Mouse (Mus musculus) heart, embryonic 11.5 days (tissue): Measurements from ENCODE around the gene Fam166a. TPM values are rescaled to one million over a fixed set of nuclear protein-coding genes. Genes with fewer than 3 reads are reported as not detected.
A peak's percentile ranks its signal among the peaks of the same experiment; 100 is the strongest.
"Not testable (repeated sequence)": the region's sequence is repeated elsewhere in the genome, so short reads cannot be mapped to it uniquely, and the experiment has no call there.

Experiments
- ATAC-seq: fragments of 200-750 bp; cut with Nextera tagmentation; replicated peaks from 2 replicates; pipeline ENCODE4 v1.8.0; 2017; ENCODE audit warnings: moderate library complexity; ENCODE audit not compliant: insufficient number of reproducible peaks, low FRiP score, low TSS enrichment
- H3K27ac ChIP-seq: fragments of 300-500 bp; sonication (generic); 2 replicates; pipeline ENCODE4 v1.5.1; 2014; ENCODE audit warnings: mild to moderate bottlenecking, low read depth, low read length
- H3K27me3 ChIP-seq: fragments of 300-500 bp; sonication (generic); 2 replicates; pipeline ENCODE4 v1.6.1; 2014; ENCODE audit warnings: mild to moderate bottlenecking, low read length, mixed read lengths; ENCODE audit not compliant: control insufficient read depth, insufficient read depth
- H3K36me3 ChIP-seq: fragments of 300-500 bp; sonication (generic); 2 replicates; pipeline ENCODE4 v1.6.1; 2014; ENCODE audit warnings: mild to moderate bottlenecking, low read length, moderate library complexity, mixed read lengths; ENCODE audit not compliant: control insufficient read depth, insufficient read depth
- H3K4me1 ChIP-seq: fragments of 300-500 bp; sonication (generic); 2 replicates; pipeline ENCODE4 v1.6.1; 2014; ENCODE audit warnings: low read length; ENCODE audit not compliant: control insufficient read depth, insufficient read depth
- H3K4me2 ChIP-seq: fragments of 300-500 bp; sonication (generic); 2 replicates; pipeline ENCODE4 v1.6.1; 2014; ENCODE audit warnings: mild to moderate bottlenecking, moderate library complexity
- H3K4me3 ChIP-seq: fragments of 300-500 bp; sonication (generic); 2 replicates; pipeline ENCODE4 v1.5.1; 2014; ENCODE audit warnings: low read depth, low read length
- H3K9ac ChIP-seq: fragments of 300-500 bp; sonication (generic); 2 replicates; pipeline ENCODE4 v1.6.1; 2014; ENCODE audit warnings: mild to moderate bottlenecking, low read depth, low read length, moderate library complexity
- H3K9me3 ChIP-seq: fragments of 300-500 bp; sonication (generic); replicated peaks from 2 replicates; pipeline ENCODE4 v1.6.1; 2016; ENCODE audit warnings: low read length; ENCODE audit not compliant: control insufficient read depth
- WGBS: fragments of 180-500 bp; shearing (Covaris S2); extraction: QIAGEN DNeasy Blood & Tissue Kit; methylation state at CpG from one replicate; pipeline ENCODE4 v1.1.7; 2014; ENCODE audit not compliant: insufficient replicate concordance; 5-methylcytosine and 5-hydroxymethylcytosine counted together
- polyA plus RNA-seq: library from polyadenylated mRNA; unstranded; fragments of >200 nt; fragmentation: Nextera tagmentation; extraction: Ambion mirVana; gene quantifications from 2 replicates; pipeline ENCODE4 v1.2.1, GENCODE M21; 2014

Fam166a gene
- polyA plus RNA-seq, 1 experiment from 2014 or later: 0.44 TPM

GRCm38 (mm10) chr2:25255284-25255779 is 36.8 kb downstream of the Fam166a start, which contains the start of gene Tmem203:
Gene Tmem203 (plus strand): TSS chr2:25255439.
- Histone ChIP-seq H3K36me3 (peaks cover 5% of the 10 kb centered on the region; the same call in 1 of the 2 replicates), H3K9ac (peak within 1 kb of the TSS; percentile 90), H3K9me3 (no peaks in the 10 kb centered on the region), H3K4me3 (peak within 1 kb of the TSS; percentile 100), H3K27me3 (no peaks in the 10 kb centered on the region), H3K4me2 (peak within 1 kb of the TSS; percentile 96), H3K27ac (peak within 1 kb of the TSS; percentile 25), H3K4me1 (peaks cover 10% of the 10 kb centered on the region)
- under 1% methylated on average over 39 of the region's 39 CpGs for WGBS
- ATAC-seq: peak; percentile 79

- not testable (repeated sequence) for H3K27ac ChIP-seq, H3K9ac ChIP-seq, ATAC-seq, H3K36me3 ChIP-seq, H3K27me3 ChIP-seq, H3K9me3 ChIP-seq
- Histone ChIP-seq H3K4me1 (peaks cover 10% of the 10 kb centered on the region), H3K4me2 (peak overlapping the region; percentile 96), H3K4me3 (peak overlapping the region; percentile 100)
- WGBS: 59% methylated on average over 11 of the region's 12 CpGs
Observed at GRCm38 (mm10) chr2:25256443-25257109, 38.0 kb downstream of the Fam166a start.

- H3K4me1 ChIP-seq: peaks cover 10% of the 10 kb centered on the region
- H3K9ac ChIP-seq, H3K27me3 ChIP-seq, ATAC-seq, H3K27ac ChIP-seq, H3K36me3 ChIP-seq, H3K4me2 ChIP-seq, H3K9me3 ChIP-seq, H3K4me3 ChIP-seq: not testable (repeated sequence)
- 78% methylated on average over 5 of the region's 5 CpGs for WGBS
Observed at GRCm38 (mm10) chr2:25257250-25257649, 38.7 kb downstream of the Fam166a start.

- no peak overlapping the region for H3K27ac ChIP-seq
- 49% methylated on average over 2 of the region's 2 CpGs for WGBS
Observed at GRCm38 (mm10) chr2:25258887-25259286, 40.3 kb downstream of the Fam166a start.

GRCm38 (mm10) chr2:25261870-25262269 is 43.3 kb downstream of the Fam166a start:
- H3K36me3 ChIP-seq: no peaks in the 10 kb centered on the region
- peaks cover 26% of the 10 kb centered on the region for H3K4me1 ChIP-seq
- no peak for ATAC-seq
- peak overlapping the region; percentile 83 for H3K4me3 ChIP-seq
- H3K27me3 ChIP-seq: peaks cover 16% of the 10 kb centered on the region
- no peaks in the 10 kb centered on the region for H3K9me3 ChIP-seq
- no peak overlapping the region for H3K27ac ChIP-seq
- peak overlapping the region; percentile 72 for H3K9ac ChIP-seq
- peak overlapping the region; percentile 100 for H3K4me2 ChIP-seq
- whole genome bisulfite sequencing: 38% methylated on average over 12 of the region's 12 CpGs

More at GRCm38 (mm10) chr2:25258887-25259286, 40.3 kb downstream of the Fam166a start:
- Histone ChIP-seq H3K27me3 (peaks cover 6% of the 10 kb centered on the region), H3K4me2 (no peak overlapping the region), H3K36me3 (no peaks in the 10 kb centered on the region), H3K4me3 (no peak overlapping the region), H3K4me1 (peaks cover 19% of the 10 kb centered on the region), H3K9ac (no peak overlapping the region), H3K9me3 (no peaks in the 10 kb centered on the region)
- ATAC-seq: no peak

- under 1% methylated on average over 39 of the region's 39 CpGs for WGBS
- Histone ChIP-seq H3K9ac (peak within 1 kb of the TSS; percentile 78), H3K4me1 (peaks cover 29% of the 10 kb centered on the region), H3K27ac (no peak within 1 kb of the TSS), H3K9me3 (no peaks in the 10 kb centered on the region), H3K4me2 (peak within 1 kb of the TSS; percentile 100), H3K36me3 (no peaks in the 10 kb centered on the region), H3K27me3 (peaks cover 16% of the 10 kb centered on the region), H3K4me3 (peak within 1 kb of the TSS; percentile 83)
- peak; percentile 97 for ATAC-seq
Observed at GRCm38 (mm10) chr2:25262291-25262767, 43.8 kb downstream of the Fam166a start, which contains the start of gene Tprn. Gene Tprn (plus strand): TSS chr2:25262618.

GRCm38 (mm10) chr2:25262795-25263622 is 44.5 kb downstream of the Fam166a start:
- peak overlapping the region; percentile 100 for H3K4me2 ChIP-seq
- WGBS: under 1% methylated on average over 82 of the region's 82 CpGs
- no peaks in the 10 kb centered on the region for H3K9me3 ChIP-seq
- H3K36me3 ChIP-seq: no peaks in the 10 kb centered on the region
- peaks cover 29% of the 10 kb centered on the region for H3K4me1 ChIP-seq
- H3K27ac ChIP-seq: no peak overlapping the region
- peaks cover 16% of the 10 kb centered on the region for H3K27me3 ChIP-seq
- peak; percentile 3; the same call in 1 of the 2 replicates for ATAC-seq
- peak overlapping the region; percentile 78 for H3K9ac ChIP-seq
- peak overlapping the region; percentile 83 for H3K4me3 ChIP-seq

GRCm38 (mm10) chr2:25263623-25264285 is 45.2 kb downstream of the Fam166a start:
- WGBS: 19% methylated on average over 12 of the region's 12 CpGs
- peak overlapping the region; percentile 100 for H3K4me2 ChIP-seq
- peaks cover 29% of the 10 kb centered on the region for H3K4me1 ChIP-seq
- ATAC-seq: no peak
- no peaks in the 10 kb centered on the region for H3K9me3 ChIP-seq
- peaks cover 16% of the 10 kb centered on the region for H3K27me3 ChIP-seq
- 0 out of 2 replicates have a peak, but pooled peaks cover 2% of the 10 kb centered on the region for H3K36me3 ChIP-seq
- peak overlapping the region; percentile 78; the same call in 1 of the 2 replicates for H3K9ac ChIP-seq
- no peak overlapping the region for H3K27ac ChIP-seq
- peak overlapping the region; percentile 83 for H3K4me3 ChIP-seq
